Mouse (Mus musculus): ENCODE data around the gene Serpinb3c. TPM values are rescaled to one million over a fixed set of nuclear protein-coding genes. Genes with fewer than 3 reads are reported as not detected.
"Not testable (repeated sequence)": the region's sequence is repeated elsewhere in the genome, so short reads cannot be mapped to it uniquely, and the experiment has no call there.

Serpinb3c gene
- not detected in 2 replicates for polyA plus RNA-seq (2016; fragmentation: Nextera tagmentation; extraction: Ambion mirVana)

GRCm38 (mm10) chr1:107278261-107278660 lies at the start of gene Serpinb3c, which contains the start of gene Serpinb3b:
TSS of gene Serpinb3c (minus strand) at chr1:107278371.
TSS of gene Serpinb3b (minus strand) at chr1:107278361.
- H3K9me3 ChIP-seq; ATAC-seq (ENCODE audit: insufficient number of reproducible peaks, insufficient read depth, low FRiP score, low TSS enrichment); H3K27me3 ChIP-seq; H3K9ac ChIP-seq; H3K27ac ChIP-seq; H3K4me2 ChIP-seq (replicated peaks); H3K4me1 ChIP-seq; H3K4me3 ChIP-seq; H3K36me3 ChIP-seq: not testable (repeated sequence)

DNA sequence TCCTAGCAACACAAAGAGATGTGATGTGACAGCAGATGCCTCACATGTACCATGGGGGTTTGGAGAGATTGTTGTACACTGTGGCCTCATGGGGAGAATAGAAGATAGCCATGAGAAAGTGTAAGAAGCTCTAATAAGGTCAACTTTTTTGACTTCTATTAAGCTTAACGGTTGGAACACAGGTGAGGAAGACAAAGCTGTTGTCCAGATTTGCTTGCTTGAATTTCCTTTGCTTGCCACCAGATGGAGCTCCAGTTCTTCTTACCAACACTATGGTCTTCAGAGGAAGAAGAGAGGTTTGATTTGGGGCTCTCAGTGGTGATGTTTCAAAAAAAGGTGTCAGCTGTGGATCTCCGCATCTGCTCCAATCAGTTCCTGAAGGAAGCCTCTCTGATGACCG lies 35.0 kb downstream of the Serpinb3c start:
- not testable (repeated sequence) for ATAC-seq (ENCODE audit: insufficient number of reproducible peaks, insufficient read depth, low FRiP score, low TSS enrichment)
- 41% methylated on average over 3 of the region's 3 CpGs for WGBS

More for the DNA sequence above, 35.0 kb downstream of the Serpinb3c start:
- not testable (repeated sequence) for H3K9me3 ChIP-seq; H3K27ac ChIP-seq; H3K4me3 ChIP-seq; H3K4me2 ChIP-seq (replicated peaks); H3K36me3 ChIP-seq; H3K27me3 ChIP-seq; H3K9ac ChIP-seq; H3K4me1 ChIP-seq

Other genes with a start within 250 kb of the Serpinb3c start
- gene Serpinb3a, start 226.1 kb downstream of the Serpinb3c start, polyA plus RNA-seq (2016; fragmentation: Nextera tagmentation; extraction: Ambion mirVana), result not detected in 2 replicates
- not detected in 2 replicates for gene Serpinb3d, start 194.9 kb downstream of the Serpinb3c start, polyA plus RNA-seq (2016; fragmentation: Nextera tagmentation; extraction: Ambion mirVana)
- not detected in 2 replicates for gene Serpinb3b, start within 50 bp of the Serpinb3c start, polyA plus RNA-seq (2016; fragmentation: Nextera tagmentation; extraction: Ambion mirVana)
- 0.10 TPM in 1 of 2 replicates, not detected in the other for gene Serpinb11, start 82.8 kb upstream of the Serpinb3c start, polyA plus RNA-seq (2016; fragmentation: Nextera tagmentation; extraction: Ambion mirVana)
- 0.23 and 0.46 TPM in 2 replicates for gene Serpinb7, start 121.3 kb upstream of the Serpinb3c start, polyA plus RNA-seq (2016; fragmentation: Nextera tagmentation; extraction: Ambion mirVana)
- gene Serpinb2, start 233.1 kb upstream of the Serpinb3c start, polyA plus RNA-seq (2016; fragmentation: Nextera tagmentation; extraction: Ambion mirVana), result 0.31 and 0.41 TPM in 2 replicates